Mouse (Mus musculus): ENCODE measurements around the gene Nynrin.

The Nynrin gene

DNA sequence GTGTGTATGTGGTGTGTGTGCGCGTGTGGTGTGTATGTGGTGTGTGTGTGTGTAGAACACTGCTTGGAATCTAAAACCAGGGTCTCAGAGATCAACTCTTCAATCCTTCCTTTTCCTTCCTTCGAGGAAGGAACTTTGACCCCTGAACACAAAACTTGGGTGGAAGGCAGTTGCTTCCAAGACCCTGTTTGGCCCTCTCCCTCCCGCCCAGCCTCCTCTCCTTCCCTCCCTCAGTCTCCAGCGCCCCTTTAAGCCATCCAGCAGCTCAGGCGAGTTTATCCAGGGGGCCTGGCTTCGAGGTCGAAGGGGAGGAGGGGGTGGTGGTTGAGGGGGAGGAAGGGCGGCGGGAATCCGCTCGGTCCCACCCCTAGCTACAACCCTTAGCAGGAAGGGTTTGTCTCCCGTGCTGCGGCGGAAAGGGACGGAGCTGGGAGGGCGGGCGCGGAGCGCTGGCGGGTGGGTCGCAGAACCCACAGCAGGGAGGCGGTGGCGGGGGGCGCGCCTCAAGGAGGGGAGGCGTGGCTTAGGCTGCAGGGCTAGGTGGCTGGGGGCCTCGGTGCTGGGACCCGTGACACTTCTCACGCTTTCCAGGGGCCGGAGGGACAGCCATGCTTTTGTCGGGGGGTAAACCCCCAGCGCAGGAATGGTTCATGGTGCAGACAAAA, at the start of gene Nynrin:
Gene Nynrin (plus strand): TSS at position 390 of the 665 bp plus-strand sequence.
- DNase-seq (ENCODE audit: low spot score in 2 of 2), result peak; percentile 68 to 77

DNA sequence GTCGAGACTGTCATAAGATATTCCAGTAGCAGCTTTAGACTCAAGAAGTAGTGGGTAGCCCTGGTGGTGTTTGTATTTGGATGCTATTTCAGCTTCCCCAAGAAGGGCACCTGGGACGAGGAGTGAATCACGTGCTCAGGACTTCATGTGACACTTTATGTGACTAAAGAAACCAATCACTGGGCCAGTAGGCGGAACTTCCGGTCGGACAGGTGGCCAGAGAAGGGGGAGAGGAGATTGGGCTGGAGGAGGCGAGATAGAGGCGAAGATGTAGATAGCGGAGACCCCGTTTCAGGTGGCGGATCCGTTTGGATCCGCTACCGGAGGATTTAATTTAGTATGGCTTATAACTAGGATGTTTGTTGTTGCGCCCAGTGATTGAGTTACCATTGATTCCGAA, 38.9 kb upstream of the Nynrin start:
- DNase-seq (ENCODE audit: low spot score in 2 of 2), result peak; percentile 80 to 88

DNA sequence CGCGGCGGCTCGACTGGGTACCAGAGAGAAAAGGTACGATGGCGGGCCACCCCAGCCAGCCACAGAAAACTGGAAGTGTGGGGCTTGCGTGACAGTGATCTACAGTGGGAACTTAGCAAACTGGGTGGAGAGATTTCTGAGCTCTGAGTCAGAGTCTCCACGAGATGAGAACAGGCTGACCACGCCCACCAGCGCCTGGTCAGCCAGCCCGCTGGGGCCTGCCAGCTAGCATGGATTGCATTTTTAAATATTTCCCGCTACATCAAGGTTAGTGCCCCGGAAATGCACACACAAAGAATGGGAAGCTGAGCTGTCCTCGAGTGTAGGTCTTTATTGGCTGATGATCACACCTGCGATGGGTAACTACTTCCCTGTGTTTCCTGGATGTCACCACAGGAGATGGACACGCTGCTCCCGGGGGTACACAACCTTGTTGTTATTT, 38.5 kb upstream of the Nynrin start:
- peak; percentile 36 to 52 for DNase-seq (ENCODE audit: low spot score in 2 of 2)

DNA sequence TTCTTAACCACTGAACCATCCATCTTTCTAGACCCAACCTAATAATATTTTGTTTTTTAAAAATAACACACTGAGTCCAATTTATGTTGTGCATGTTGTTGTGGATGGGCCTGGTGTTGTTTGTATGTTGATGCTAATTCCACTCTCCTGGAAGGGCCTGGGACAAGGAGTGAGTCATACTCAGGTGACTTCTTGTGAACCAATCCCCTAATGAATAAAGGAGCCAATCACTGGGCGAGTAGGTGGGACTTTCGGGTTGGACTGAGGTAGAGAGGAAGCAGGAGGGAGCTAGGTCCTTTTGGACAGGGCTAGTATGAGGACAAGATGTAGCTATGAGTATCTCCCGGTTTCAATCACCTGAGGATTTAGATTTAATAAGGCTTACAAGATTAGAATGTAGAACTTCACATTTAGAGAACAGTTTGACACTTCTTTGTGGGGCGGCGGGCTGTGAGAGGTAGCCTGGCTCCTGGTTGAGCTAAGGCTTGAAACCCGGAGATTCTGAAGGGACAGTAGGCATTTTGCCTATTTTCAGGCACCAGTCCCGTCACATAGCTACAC, 33.9 kb upstream of the Nynrin start:
- peak in 1 of 2 experiments; percentile 13 for DNase-seq (ENCODE audit: low spot score in 2 of 2)

DNA sequence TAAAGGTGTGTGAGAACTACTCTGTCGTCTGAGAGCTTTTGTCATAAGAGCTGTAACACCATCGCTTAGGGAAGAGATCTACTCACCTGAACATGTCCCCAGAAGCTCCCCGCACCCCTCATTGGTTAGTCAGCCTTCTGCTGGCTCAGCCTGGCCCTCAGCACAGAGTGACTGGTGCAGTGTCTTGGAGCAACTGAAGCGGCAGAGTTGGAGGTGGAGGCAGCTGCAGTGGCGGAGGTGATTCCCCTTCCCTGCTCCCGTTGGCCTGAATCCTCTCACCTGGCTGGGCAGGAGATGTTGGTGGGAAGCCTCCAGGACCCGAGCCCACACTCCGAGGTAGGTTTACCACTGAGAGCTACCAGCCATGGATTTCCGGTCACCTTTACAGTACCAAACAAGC, 33.2 kb upstream of the Nynrin start:
- peak in 1 of 2 experiments; percentile 11 for DNase-seq (ENCODE audit: low spot score in 2 of 2)

DNA sequence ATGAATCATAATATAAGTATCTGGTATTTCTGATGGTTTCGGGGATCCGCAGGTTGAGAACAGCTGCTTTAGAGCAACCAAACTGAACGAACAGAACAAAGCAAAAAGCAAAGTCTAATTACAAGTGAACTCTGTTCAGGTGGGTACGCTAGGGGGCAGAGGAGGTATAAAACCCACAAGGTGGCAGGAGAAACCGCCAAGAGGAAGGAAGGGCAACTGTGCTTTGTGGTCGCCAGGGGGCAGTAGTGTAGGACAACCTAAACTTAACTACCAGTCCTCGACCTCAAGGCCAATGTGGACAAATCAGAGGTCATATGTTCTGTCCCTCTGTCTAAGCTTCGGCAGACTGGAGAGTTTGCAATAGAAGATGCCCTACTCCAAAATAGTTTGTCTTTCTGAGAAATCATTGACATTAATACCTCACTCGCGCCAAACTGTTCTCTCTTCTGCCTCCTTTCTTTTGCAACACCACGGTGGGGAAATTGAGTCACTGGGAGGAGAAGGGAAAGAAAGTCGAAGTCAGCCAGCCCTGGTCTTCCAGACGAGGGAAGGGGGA, 31.3 kb upstream of the Nynrin start:
- DNase-seq (ENCODE audit: low spot score in 2 of 2), result peak; percentile 64 to 69

DNA sequence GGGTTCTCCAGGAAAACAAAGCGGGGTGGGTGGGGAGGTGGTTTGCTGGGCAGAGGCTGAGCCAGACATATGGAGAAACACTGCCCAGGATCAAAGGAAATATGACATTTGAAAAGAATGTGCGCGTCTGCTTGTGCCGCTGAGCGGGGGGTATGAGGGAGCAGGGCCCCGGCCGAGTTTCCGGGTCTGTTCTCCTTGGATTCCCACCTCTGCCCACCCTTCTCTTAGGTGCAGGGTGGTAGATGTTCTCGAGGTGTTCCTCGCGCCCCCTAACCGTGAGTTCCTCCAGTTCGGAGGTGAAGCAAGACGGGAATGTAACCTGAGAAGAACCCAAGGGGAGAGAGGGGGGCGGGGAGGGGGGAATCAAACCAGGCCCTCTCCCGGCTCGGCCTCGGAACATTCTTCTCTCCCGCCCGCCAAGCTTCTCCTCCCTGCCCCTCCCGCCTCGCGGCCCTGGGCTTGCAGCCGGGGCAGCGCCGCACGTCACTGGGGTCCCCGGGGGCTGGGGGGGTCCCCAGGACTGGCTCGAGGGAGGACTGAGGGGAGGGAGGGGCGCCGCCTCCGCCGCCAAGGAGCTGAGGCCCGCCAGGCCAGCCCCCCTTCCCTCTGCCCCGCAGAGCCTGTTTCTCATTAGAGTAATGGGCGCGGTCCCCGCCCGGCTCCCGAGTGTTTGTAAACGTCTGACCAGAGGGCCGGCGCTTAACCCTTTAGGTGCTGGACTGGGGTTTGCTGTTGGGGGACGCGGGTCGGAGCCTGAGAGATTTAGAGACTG, 30.6 kb upstream of the Nynrin start, which contains the start of gene Nfatc4:
Gene Nfatc4 (plus strand): TSS at position 154 of the 772 bp plus-strand sequence.
- peak; percentile 65 to 70 for DNase-seq (ENCODE audit: low spot score in 2 of 2)

DNA sequence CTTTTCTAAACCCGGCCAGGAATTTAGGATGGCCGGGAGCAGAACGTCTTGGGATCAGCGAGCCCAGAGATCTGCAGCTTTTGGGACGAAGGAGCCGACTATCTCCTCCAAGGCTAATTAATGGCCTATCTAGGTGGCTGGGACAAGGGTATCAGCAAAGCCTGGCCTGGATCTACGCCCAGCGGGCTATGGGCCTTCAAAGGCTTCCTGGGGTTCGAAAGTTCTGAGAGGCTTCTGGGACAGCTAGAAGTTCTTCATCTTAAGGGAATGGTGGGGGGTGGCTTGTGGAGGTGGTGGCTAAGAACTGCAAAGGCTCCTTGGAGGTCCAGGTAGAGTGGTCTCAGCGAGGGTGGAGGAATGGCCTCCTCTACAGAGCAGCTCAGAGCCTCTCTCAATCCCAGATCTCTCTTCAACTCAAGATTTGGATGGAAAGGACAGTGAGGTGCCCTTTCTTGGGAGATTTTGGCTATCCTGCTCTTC, 29.8 kb upstream of the Nynrin start:
- peak in 1 of 2 experiments; percentile 28 for DNase-seq (ENCODE audit: low spot score in 2 of 2)

DNA sequence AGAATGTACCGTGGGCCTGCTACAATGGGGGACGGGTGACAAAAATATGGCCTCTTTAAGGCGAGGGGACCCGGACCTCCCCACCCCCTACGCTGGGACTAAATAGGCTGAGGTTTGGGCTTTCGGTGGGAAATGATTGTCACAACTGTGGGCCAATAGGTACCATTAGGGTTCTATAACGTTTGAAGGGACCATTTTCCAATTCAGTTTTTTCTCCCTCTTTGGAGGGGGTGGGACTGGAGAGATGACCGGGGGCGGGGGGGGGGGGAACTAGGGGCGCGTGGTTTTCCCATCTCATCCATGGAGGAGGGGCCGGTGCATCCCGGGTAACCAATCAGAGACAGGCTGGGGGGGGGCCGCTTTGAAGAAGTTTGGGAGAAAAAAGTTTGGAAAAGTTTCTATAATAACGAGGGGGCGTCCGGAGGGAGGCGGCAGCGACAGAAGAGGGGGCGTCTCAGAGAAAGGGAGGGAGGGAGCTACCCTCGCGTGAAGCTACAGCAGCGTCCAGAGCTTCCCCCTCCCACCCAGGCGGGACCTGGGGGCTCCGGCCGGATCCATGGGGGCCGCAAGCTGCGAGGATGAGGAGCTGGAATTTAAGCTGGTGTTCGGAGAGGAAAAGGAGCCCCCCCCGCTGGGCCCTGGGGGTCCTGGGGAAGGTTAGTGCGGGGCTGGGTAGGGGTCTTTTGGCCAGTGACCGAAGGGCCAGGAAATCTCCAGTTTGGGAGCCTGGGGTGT, 29.2 kb upstream of the Nynrin start:
- DNase-seq (ENCODE audit: low spot score in 2 of 2), result peak in 1 of 2 experiments; percentile 25

DNA sequence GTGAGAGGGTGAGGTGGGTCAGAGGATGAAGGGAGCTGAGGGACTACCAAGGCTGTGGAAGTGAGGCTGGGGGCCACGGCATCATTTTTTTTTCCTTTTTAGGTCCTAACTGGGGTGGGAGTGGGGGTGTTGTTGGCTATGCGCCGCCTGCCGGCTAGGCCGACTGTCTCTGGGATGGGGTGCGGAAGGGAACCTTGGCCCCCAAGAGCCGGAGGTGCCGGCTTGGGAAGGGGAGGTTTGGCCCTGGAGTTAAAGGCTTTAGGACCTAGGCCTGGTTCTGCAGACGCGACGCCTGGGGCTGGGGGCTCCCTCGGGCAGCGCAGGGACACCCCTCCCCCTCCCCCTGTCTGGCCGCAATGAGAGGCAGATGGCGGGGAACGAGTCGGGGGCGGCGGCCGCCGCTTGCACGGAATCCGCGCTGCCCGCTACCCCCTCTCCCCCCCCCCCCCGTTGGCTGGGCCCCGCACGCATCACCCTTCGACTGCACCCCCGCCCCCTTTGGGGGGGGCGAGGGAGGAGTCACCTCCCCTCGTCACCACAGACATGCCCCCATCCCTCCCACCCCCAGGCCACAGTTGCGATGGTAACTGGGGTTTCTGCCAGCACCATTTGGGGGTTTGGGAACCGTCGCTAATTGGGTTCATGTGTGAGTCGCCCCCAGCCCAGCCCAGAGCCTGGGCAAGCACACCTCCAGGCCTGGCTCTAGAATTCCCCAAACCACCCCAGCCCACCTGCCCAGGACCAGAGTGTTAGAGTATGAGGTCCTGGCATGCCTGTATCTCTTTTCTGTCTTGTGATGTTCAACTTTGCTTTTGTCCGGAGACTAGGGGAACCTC, 28.4 kb upstream of the Nynrin start:
- DNase-seq (ENCODE audit: low spot score in 2 of 2), result peak; percentile 38 to 49

DNA sequence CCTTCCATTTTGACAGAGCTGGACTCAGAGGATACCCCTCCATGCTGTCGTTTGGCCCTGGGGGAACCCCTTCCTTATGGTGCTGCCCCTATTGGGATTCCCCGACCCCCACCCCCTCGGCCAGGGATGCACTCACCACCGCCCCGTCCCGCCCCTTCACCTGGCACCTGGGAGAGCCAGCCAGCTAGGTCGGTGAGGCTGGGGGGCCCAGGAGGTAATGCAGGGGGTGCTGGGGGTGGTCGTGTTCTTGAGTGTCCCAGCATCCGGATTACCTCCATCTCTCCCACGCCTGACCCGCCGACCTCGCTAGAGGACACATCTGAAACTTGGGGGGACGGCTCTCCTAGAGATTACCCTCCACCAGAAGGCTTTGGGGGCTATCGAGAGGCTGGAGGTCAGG, 27.7 kb upstream of the Nynrin start:
- no peak for DNase-seq (ENCODE audit: low spot score in 2 of 2)

DNA sequence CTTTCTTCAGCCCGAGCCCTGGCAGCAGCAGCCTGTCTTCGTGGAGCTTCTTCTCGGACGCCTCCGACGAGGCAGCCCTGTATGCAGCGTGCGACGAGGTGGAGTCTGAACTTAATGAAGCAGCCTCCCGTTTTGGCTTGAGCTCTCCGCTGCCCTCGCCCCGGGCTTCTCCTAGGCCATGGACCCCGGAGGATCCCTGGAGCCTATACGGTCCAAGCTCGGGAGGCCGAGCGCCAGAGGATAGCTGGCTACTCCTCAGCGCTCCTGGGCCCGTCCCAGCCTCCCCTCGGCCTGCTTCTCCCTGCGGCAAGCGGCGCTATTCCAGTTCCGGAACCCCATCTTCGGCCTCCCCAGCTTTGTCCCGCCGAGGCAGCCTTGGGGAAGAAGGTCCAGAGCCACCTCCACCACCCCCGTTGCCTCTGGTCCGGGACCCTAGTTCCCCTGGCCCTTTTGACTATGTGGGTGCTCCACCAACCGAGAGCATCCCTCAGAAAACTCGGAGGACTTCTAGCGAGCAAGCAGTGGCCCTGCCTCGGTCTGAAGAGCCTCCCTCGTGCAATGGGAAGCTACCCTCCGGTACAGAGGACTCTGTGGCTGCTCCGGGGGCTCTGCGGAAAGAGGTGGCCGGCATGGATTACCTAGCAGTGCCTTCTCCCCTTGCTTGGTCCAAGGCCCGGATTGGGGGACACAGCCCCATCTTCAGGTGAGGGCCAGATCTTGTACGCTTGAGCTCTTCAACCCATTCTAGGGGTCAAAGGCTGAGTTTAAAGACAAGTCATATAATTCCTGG, 27.1 kb upstream of the Nynrin start:
- DNase-seq (ENCODE audit: low spot score in 2 of 2), result no peak

DNA sequence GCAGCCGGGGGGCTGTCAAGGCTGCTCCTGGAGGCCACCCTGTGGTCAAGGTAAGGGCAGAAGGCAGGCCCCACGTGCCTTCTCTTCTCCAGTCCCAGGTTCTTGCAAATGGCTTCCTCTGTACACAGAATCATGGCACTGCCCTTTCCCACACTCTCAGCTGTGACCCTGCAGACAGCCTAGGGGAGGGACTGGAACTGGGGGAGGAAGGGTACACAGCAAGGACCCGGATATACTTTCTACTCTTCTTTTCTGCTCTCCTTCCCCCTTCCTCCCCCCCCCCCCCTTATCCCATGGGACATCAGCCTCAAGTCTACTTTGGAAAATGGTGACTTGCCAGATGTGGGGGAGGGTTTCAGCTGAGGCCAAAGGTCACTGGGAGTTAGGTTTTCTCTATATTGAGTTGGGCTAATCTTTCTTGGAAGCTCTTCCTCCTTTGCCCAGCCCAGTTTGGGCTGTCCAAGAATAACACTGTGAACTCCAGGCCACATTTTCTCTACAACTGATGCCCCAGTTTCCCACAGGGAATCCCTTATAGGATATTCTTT, 25.0 kb upstream of the Nynrin start:
- DNase-seq (ENCODE audit: low spot score in 2 of 2), result no peak

DNA sequence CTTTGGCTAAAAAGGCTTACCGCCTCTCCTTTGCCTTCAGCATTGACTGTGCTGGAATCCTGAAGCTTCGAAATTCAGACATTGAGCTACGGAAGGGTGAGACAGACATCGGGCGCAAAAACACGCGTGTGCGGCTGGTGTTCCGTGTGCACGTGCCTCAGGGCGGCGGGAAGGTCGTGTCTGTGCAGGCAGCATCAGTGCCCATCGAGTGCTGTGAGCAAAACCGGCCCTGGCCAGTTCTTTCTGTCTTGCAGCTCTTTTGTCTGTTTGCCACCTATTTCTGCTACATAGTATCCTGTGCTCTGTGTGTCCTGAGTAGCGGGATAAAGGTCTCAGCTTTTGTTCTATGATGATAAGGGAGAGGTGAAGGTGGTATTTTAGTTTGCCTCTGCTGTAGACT, 24.0 kb upstream of the Nynrin start:
- peak in 1 of 2 experiments; percentile 14 for DNase-seq (ENCODE audit: low spot score in 2 of 2)

DNA sequence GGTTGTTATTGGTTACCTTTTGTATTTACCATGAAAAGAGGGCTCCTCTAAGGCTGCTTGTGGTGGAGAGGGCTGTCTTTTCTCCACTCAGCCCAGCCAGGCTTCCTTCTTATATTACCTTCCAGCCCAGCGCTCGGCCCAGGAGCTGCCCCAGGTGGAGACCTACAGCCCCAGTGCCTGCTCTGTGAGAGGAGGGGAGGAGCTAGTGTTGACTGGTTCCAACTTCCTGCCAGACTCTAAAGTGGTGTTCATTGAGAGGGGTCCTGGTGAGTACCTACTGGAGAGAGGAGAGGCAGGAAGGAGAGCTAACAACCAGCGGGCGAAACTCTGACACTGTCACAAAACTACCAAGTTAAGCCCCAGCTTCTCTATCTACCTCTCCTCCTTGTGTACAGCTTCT, 23.5 kb upstream of the Nynrin start:
- DNase-seq (ENCODE audit: low spot score in 2 of 2), result peak in 1 of 2 experiments; percentile 14

DNA sequence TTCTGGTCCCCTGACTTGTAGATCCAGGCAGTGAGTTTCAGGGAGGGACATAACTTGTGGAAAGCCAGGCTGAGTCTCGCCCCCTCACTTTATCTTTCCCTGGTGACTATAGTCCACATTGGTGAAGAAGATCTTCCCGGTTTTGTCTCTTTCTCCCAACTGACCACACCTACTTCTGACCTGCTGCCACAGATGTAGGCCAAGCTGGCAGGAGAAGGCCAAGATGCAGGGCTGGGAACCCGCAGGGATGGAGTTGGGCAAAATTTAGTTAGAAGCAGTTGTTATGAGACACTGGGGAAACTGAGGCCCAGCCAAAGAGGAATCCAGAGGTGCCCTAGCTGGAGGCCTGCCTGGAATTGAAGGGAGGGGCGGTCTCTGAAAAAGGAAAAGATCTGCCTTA, 20.7 kb upstream of the Nynrin start:
- DNase-seq (ENCODE audit: low spot score in 2 of 2), result no peak

DNA sequence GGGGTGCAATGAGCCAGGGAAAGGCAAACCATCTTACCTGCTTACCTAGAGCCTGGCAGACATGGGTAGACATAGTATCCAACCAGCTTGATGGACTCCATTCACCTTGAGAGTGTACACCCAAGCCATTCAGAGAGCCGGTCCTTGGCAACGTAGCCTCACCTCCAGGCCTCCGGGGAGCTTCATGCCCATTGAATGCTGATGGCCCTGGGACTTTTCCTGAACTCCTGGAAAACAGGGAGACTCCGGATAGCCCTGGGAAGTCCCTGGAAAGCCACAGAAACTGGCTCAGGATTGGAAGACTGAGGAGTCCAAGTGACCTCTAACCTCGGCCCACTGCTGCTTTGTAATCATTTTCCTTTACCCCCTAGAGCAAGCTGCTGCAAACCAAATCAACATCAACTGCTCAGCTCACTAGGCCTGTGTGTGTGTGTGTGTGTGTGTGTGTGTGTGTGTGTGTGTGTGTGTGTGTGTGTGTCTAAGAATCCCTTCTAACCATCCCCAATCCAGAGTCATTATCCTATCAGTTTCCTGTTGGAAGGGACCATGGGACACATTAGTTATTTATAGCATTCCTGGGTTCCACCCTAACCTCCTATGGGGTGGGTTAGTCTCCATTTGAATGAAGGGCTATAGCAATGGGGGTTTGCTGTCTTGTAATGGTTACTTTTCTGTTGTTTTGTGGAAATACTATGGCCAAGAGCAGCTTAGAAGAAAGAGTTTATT, 18.8 kb upstream of the Nynrin start:
- DNase-seq (ENCODE audit: low spot score in 2 of 2), result no peak

DNA sequence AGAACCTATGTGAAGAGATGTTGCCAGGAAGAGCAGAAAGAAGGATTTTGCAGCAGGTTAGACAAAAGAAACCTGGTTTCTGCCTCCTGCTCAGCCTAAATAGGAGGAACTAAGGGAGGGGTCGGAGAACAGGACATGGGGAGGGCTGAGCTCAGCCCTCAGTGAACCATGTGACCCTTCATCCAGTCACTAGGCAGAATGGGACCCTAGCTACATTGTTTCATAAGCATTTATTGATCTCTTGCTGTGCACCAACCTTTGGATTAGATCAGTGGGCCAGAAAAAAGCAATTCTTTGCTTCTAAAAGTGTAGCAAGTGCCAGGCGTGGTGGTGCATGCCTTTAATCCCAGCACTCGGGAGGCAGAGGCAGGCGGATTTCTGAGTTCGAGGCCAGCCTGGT, 15.5 kb upstream of the Nynrin start:
- no peak for DNase-seq (ENCODE audit: low spot score in 2 of 2)

DNA sequence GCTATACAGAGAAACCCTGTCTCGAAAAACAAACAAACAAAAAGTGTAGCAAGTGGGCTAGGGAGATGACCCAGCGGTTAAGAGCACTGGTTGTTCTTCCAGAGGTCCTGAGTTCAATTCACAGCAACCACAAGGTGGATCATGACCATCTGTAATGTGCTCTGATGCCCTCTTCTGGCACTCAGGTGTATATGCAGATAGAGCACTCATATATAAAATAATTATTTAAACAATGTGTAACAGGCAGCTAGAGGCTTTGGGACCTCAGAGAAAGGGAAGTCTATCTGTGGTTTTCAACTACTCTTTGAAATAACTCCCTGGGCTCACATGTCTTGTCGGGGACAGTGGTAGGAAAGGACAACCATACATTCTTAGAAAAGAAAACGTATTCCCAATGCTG, 15.1 kb upstream of the Nynrin start:
- DNase-seq (ENCODE audit: low spot score in 2 of 2), result no peak
